Mouse (Mus musculus) v-Abl transformed pro-B cells (cell line): ENCODE results near the gene Ech1.

Source experiments
- in situ Hi-C, 2 experiments: fragments of 400-800 bp; cut with MboI; formaldehyde crosslinking; loops; one replicate each; pipeline ENCODE4 v1.15.1; 2025; ENCODE audit not compliant: unreplicated experiment in 2 of 2

Gene Ech1

GRCm38 (mm10) chr7:28816920-28817319 is 8.1 kb upstream of the Ech1 start:
- in situ Hi-C loops, result loop anchor here in 1 of 2 experiments (25.0 kb wide), 2 partner anchors 1270 to 1355 kb away; partner anchors contain the start of genes Gm26920, Sertad3, Zfp260 and Zfp566

- in situ Hi-C loops, result loop anchor here in 1 of 2 experiments (25.0 kb wide), 2 partner anchors 1270 to 1355 kb away; partner anchors contain the start of genes Gm26920, Sertad3, Zfp260 and Zfp566
Observed at GRCm38 (mm10) chr7:28817524-28817923, 7.5 kb upstream of the Ech1 start.

GRCm38 (mm10) chr7:28817957-28818356 is 7.1 kb upstream of the Ech1 start:
- in situ Hi-C loops, result loop anchor here in 1 of 2 experiments (25.0 kb wide), 2 partner anchors 1269 to 1356 kb away; partner anchors contain the start of genes Gm26920, Sertad3, Zfp260 and Zfp566

GRCm38 (mm10) chr7:28818436-28818835 is 6.6 kb upstream of the Ech1 start:
- in situ Hi-C loops, result loop anchor here in 1 of 2 experiments (25.0 kb wide), 2 partner anchors 1269 to 1356 kb away; partner anchors contain the start of genes Gm26920, Sertad3, Zfp260 and Zfp566

- in situ Hi-C loops, result loop anchor here in 1 of 2 experiments (25.0 kb wide), 2 partner anchors 1268 to 1357 kb away; partner anchors contain the start of genes Gm26920, Sertad3, Zfp260 and Zfp566
Observed at GRCm38 (mm10) chr7:28818861-28819452, 6.1 kb upstream of the Ech1 start.

- in situ Hi-C loops, result loop anchor here in 1 of 2 experiments (25.0 kb wide), 2 partner anchors 1268 to 1357 kb away; partner anchors contain the start of genes Gm26920, Sertad3, Zfp260 and Zfp566
Observed at GRCm38 (mm10) chr7:28819571-28819970, 5.4 kb upstream of the Ech1 start.

GRCm38 (mm10) chr7:28820358-28821260 is 4.4 kb upstream of the Ech1 start:
- in situ Hi-C loops, result loop anchor here in 1 of 2 experiments (5.0 to 25.0 kb wide), 3 partner anchors 443 to 1358 kb away; partner anchors contain the start of genes Gm26920, Sertad3, Zfp260 and Zfp566

GRCm38 (mm10) chr7:28821261-28821831 is 3.7 kb upstream of the Ech1 start:
- in situ Hi-C loops, result loop anchor here in 1 of 2 experiments (5.0 to 25.0 kb wide), 3 partner anchors 444 to 1359 kb away; partner anchors contain the start of genes Gm26920, Sertad3, Zfp260 and Zfp566

GRCm38 (mm10) chr7:28822556-28822955 is 2.5 kb upstream of the Ech1 start:
- in situ Hi-C loops, result loop anchor here in 1 of 2 experiments (5.0 to 25.0 kb wide), 3 partner anchors 445 to 1360 kb away; partner anchors contain the start of genes Gm26920, Sertad3, Zfp260 and Zfp566

- in situ Hi-C loops, result loop anchor here in 1 of 2 experiments (5.0 to 25.0 kb wide), 3 partner anchors 446 to 1361 kb away; partner anchors contain the start of genes Gm26920, Sertad3, Zfp260 and Zfp566
Observed at GRCm38 (mm10) chr7:28822993-28823903, 1.8 kb upstream of the Ech1 start.

- in situ Hi-C loops, result loop anchor here in 1 of 2 experiments (5.0 to 25.0 kb wide), 3 partner anchors 447 to 1362 kb away; partner anchors contain the start of genes Gm26920, Sertad3, Zfp260 and Zfp566
Observed at GRCm38 (mm10) chr7:28823932-28824331, 1.1 kb upstream of the Ech1 start.

- in situ Hi-C loops, result no loop called here
Observed at GRCm38 (mm10) chr7:28825686-28826401, 827 bp downstream of the Ech1 start.

- in situ Hi-C loops, result no loop called here
Observed at GRCm38 (mm10) chr7:28826402-28826772, 1.4 kb downstream of the Ech1 start.

- in situ Hi-C loops, result no loop called here
Observed at GRCm38 (mm10) chr7:28827338-28827737, 2.3 kb downstream of the Ech1 start.

GRCm38 (mm10) chr7:28829821-28830220 is 4.8 kb downstream of the Ech1 start:
- in situ Hi-C loops, result no loop called here

- in situ Hi-C loops, result no loop called here
Observed at GRCm38 (mm10) chr7:28830981-28831380, 6.0 kb downstream of the Ech1 start.

GRCm38 (mm10) chr7:28831411-28832125 is 6.6 kb downstream of the Ech1 start:
- in situ Hi-C loops, result no loop called here

- in situ Hi-C loops, result no loop called here
Observed at GRCm38 (mm10) chr7:28832137-28832536, 7.1 kb downstream of the Ech1 start.
